9 mouse cellular contexts compared by ENCODE assay signal in genomic region chr13:31992409-31993201, GRCm38 (mm10).
DNase-seq lines count a peak whose midpoint lies in the region; ATAC-seq lines count a peak whose summit lies in the region.
"Had no signal": no experiment of that assay in that cellular context is flagged by ENCODE, and none has a peak within 500 bp of the region (broad histone marks: within the 10 kb centered on the region; RNA-seq: fewer than 3 reads in every experiment).

No protein-coding gene starts in this region.

- H3K4me3 ChIP-seq in forebrain, embryonic 16.5 days (replicated peaks; ENCODE audit: low read length), result no peak overlapping the region
- no peak overlapping the region for H3K4me3 ChIP-seq in limb, embryonic 12.5 days (replicated peaks)
- no peak overlapping the region for H3K4me3 ChIP-seq in neural tube, embryonic 15.5 days (replicated peaks)

- no peak overlapping the region for H3K27ac ChIP-seq in forebrain, embryonic 16.5 days (ENCODE audit: low read length)
- peak overlapping the region; percentile 85 for H3K27ac ChIP-seq in limb, embryonic 12.5 days
- H3K27ac ChIP-seq in neural tube, embryonic 15.5 days (replicated peaks), result peak overlapping the region; percentile 37; the same call in 1 of the 2 replicates
- H3K27ac ChIP-seq: liver, embryonic 14.5 days had no signal

- peaks cover 3% of the 10 kb centered on the region; the same call in 1 of the 2 replicates for H3K4me1 ChIP-seq in forebrain, embryonic 16.5 days (replicated peaks; ENCODE audit: control insufficient read depth, insufficient read depth, low read length)
- H3K4me1 ChIP-seq in limb, embryonic 12.5 days (replicated peaks), result peaks cover 27% of the 10 kb centered on the region
- peaks cover 17% of the 10 kb centered on the region for H3K4me1 ChIP-seq in neural tube, embryonic 15.5 days

- DNase-seq in ovary, adult 18-20 months (ENCODE audit: low spot score), result peak; percentile 4
- no peak for DNase-seq in ovary, postnatal 14 days (ENCODE audit: low spot score)
- DNase-seq in thymus, postnatal 10 days (ENCODE audit: low spot score in 2 of 2), result no peak
- no peak for DNase-seq in left cerebral cortex, adult 18-20 months (ENCODE audit: low spot score in 2 of 2)
- DNase-seq in frontal cortex, postnatal 25 days (ENCODE audit: low spot score in 2 of 2), result no peak

- 40% methylated on average over 12 of the region's 12 CpGs for WGBS in forebrain, embryonic 16.5 days
- WGBS in limb, embryonic 12.5 days, result 19% methylated on average over 12 of the region's 12 CpGs
- WGBS in neural tube, embryonic 15.5 days, result 35% methylated on average over 12 of the region's 12 CpGs

- H3K9me3 ChIP-seq in forebrain, embryonic 16.5 days (ENCODE audit: control insufficient read depth, low read length), result peaks cover 2% of the 10 kb centered on the region; the same call in 1 of the 2 replicates
- peaks cover 10% of the 10 kb centered on the region for H3K9me3 ChIP-seq in limb, embryonic 12.5 days
- 0 out of 2 replicates have a peak, but pooled peaks cover 3% of the 10 kb centered on the region for H3K9me3 ChIP-seq in neural tube, embryonic 15.5 days (replicated peaks)

- H3K36me3 ChIP-seq in forebrain, embryonic 16.5 days (ENCODE audit: control insufficient read depth, insufficient read depth), result no peaks in the 10 kb centered on the region
- H3K36me3 ChIP-seq in limb, embryonic 12.5 days, result peaks cover 5% of the 10 kb centered on the region; the same call in 1 of the 2 replicates
- H3K36me3 ChIP-seq in neural tube, embryonic 15.5 days, result no peaks in the 10 kb centered on the region

- 0 out of 2 replicates have a peak overlapping the region, but pooled peaks have one; percentile 17 for H3K9ac ChIP-seq in forebrain, embryonic 16.5 days (replicated peaks; ENCODE audit: low read depth, low read length)
- H3K9ac ChIP-seq in limb, embryonic 12.5 days (replicated peaks), result no peak overlapping the region
- no peak overlapping the region for H3K9ac ChIP-seq in neural tube, embryonic 15.5 days (replicated peaks)
- H3K9ac ChIP-seq: liver, embryonic 14.5 days had no signal

- H3K4me2 ChIP-seq in forebrain, embryonic 16.5 days (ENCODE audit: low read length), result no peak overlapping the region
- peak overlapping the region; percentile 37 for H3K4me2 ChIP-seq in limb, embryonic 12.5 days
- H3K4me2 ChIP-seq in neural tube, embryonic 15.5 days, result peak overlapping the region; percentile 16

- no peaks in the 10 kb centered on the region for H3K27me3 ChIP-seq in forebrain, embryonic 16.5 days (replicated peaks; ENCODE audit: control insufficient read depth, insufficient read depth, low read length)
- H3K27me3 ChIP-seq in limb, embryonic 12.5 days, result peaks cover 13% of the 10 kb centered on the region
- H3K27me3 ChIP-seq in neural tube, embryonic 15.5 days (replicated peaks), result no peaks in the 10 kb centered on the region

- peak; percentile 59 for ATAC-seq in forebrain, embryonic 16.5 days
- ATAC-seq in limb, embryonic 12.5 days (ENCODE audit: insufficient number of reproducible peaks, insufficient read depth, low FRiP score, low TSS enrichment, low read depth), result peak; percentile 81
- ATAC-seq in neural tube, embryonic 15.5 days (ENCODE audit: low FRiP score), result peak; percentile 86
